Mouse (Mus musculus) layer of hippocampus, adult 18-20 months (tissue): ENCODE measurements around the gene Lypla2. TPM values are rescaled to one million over a fixed set of nuclear protein-coding genes. Genes with fewer than 3 reads are reported as not detected.
"Not testable (repeated sequence)": the region's sequence is repeated elsewhere in the genome, so short reads cannot be mapped to it uniquely, and the experiment has no call there.

ENCODE experiments used
- DNase-seq, 2 experiments: peaks; one replicate each; pipeline ENCODE4 v3.0.0; 2022; ENCODE audit warnings: low spot score in 2 of 2
- long read RNA-seq: library from polyadenylated mRNA; stranded (forward); transcript quantifications from one replicate; pipeline ENCODE4 v2.0.0, GENCODE M21; 2021
- total RNA-seq, 2 experiments: library from RNA; stranded (reverse); gene quantifications; 2 replicates each; pipeline ENCODE4 v1.2.3; 2021

Lypla2 gene
- 100 to 1,000 TPM in 1 of 2 experiments, 10 to 100 TPM in 1; 99.7 to 102 TPM for total RNA-seq
- long read RNA-seq, transcript Lypla2-203 (9 exons, 1,119 nt): minor isoform, 5 of 112 reads
- long read RNA-seq, transcript Lypla2-201 (10 exons, 1,626 nt): major isoform, 80 of 112 reads
- long read RNA-seq, partial matches to known transcripts: 4 of 112 reads
- long read RNA-seq, other reads (novel, unspliced or antisense): 23 of 112 reads

DNA sequence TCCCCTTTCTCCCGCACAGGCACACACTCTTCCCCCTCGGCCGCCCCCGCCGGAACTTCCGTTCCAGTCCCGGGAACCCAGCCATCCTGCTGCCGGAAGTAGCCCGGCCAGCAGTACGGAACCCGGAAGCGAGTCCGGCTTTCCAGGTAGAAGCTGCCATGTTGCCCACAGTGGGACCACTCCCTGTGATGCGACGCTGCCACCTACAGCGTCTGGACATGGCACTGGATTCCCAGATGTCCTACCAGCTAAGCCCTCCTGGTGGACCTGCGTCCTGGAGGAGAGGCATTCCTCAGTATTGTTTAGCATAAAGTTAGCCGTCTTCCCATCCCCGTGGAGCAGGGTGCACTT, at the start of gene Lypla2:
TSS of gene Lypla2 (minus strand) at position 71 of the 351 bp plus-strand sequence.
- DNase-seq: peak; percentile 89 to 91

DNA sequence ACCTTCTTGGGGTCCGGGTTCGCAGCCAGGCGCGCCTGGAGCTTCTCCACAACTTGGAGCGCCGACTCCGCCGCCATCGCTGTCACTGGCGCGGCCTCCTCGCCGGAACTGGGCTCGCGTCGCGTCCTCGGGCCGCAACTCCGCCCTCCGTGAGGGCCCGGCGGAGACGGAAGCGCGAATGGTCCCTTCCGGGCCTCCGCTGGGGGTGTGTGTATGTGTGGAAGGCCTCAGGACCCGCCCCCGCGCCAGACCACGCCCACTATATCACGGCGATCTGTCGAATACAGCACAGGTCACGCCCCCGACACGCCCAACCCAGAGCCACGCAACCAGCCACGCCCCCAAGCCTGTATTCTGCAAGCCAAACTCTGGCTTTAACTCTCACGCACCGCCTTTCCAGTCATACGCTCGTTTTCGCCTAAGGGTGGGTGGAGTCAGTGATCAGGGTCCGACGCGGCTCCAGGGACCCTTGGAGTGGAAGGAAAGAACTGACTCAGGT, 49.2 kb upstream of the Lypla2 start, which contains the start of gene Eloa:
TSS of gene Eloa (minus strand) at position 215 of the 499 bp plus-strand sequence.
- DNase-seq: peak; percentile 98 to 100

DNA sequence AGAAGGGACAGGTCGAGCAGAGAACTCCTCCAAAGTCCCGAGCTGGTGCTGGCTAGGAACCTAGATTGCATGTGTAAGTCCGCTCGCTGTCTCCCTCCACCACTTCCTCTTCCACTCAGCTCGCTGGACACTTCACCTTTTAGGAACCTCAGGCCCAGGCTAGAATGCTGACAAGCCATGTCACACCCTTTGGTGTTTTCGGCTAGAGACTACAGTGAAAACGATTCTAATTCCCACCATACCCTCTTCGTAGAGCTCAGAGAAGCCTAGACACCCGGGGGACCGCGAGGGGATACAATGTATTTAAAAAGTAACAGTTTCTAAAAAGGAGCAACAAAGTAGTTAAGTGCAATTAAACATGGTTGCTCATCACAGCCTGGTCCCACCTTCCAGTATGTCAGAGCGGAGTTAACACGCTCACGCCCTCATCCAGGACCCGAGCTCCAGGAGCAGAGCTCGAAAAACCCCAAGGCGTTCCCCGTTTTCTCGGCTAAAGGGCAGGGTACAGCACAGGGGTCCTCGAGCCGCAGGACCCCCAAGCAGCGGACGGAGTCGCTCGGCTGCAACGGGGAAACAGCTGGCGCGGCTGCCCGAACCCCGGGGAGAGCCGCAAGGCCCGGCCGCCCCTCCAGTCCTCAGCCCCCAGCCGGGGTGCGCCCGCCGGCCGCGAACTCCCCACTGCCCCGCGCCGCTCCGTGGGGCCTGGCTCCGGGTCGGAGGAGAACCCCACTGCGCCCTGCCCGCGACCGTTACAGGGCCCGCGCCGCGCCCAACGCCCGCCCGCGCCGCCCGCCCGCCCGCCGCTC, 48.5 kb upstream of the Lypla2 start:
- peak in 1 of 2 experiments; percentile 13 for DNase-seq

DNA sequence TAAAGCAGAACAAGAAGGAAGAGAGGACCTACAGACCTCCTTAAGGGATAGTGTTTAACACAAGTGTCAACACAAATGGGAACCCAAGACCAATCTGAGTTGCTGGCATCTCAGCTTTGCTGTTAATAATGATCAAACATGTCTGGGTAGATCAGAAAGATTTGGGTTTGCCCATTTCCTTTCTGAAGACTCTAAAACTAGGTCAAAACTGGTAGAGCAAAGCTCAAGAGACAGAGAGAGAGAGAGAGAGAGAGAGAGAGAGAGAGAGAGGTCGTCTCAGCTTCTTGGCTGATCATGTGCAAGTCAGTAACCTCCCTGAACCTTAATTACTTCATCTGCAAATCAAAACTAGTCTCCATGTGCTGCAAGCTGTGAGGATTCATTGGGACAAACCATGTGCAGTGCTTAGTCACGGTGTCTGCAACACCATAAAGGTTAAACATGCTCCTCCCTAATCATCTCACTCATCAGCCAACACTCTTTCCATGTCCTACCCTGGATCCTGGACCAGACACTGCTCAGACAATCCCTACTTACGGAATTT, 43.7 kb upstream of the Lypla2 start:
- no peak for DNase-seq

DNA sequence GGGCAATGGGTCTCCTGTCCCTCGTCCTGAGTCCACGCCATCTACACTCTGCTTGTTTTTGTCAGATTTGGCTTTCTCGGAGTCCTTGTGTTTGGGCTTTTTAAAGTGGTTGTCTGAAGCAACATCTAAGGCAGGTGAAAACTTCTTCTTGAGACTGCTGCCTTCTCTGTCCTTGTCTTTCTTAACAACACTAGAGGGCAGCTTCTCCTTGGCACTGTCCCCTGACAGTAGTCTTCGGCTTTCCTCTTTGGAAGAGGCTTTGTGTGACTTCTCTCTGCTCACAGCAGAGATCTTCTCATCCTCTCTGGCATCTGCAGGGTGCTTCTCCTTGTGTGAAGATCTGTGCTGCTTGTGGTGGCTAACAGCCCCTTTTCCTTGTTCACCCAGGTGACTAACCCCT, 38.2 kb upstream of the Lypla2 start:
- DNase-seq: no peak

DNA sequence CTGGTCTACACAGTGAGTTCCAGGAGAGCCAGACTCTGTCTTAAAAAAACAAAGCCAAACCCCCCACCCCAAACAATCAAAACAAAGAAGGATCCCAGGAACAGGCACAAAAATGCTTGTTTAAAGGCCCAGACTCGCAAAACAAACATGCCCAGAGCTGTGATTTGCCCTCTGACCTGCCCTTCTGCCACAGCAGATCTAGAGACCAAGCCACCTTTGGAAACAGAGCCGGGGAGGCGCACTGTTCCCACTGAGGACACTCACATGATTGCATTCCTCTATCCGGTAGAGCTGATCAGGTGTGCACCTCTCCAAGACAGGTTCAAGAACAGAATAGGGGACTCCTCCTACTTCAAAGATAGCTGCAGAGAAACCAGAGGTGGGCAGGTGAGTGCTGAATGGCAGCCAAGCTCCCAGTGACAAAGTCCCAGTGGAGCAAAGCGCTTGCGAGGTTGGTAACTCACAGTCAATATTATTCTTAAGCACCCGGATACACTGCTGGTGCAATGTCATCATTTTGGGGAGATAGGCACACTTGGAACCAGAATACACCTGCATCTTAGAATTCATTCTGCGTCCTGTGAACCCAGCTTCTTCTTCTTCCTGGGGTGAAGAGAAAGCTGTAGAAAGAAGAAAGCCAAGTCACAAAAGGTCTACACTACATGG, 36.5 kb upstream of the Lypla2 start:
- DNase-seq: no peak

DNA sequence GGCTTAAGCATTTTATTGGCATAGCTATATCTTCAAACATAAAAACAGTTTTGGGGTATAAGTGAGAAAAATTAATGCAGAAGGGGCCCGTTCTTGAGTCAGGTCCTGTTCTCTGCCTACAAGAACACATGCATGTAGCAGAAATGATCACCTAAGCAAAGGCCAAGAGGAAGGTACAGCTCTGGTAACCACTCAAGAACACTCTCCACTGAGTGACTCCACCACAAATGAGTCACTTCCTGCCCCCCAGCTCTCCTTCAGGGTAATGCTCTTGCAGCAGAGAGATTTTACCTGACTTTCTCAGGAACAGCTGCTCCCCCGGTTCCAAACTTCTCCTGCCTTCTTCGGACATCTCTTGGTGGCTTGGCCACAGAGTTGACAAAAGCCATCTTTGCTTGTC, 34.4 kb upstream of the Lypla2 start:
- no peak for DNase-seq

DNA sequence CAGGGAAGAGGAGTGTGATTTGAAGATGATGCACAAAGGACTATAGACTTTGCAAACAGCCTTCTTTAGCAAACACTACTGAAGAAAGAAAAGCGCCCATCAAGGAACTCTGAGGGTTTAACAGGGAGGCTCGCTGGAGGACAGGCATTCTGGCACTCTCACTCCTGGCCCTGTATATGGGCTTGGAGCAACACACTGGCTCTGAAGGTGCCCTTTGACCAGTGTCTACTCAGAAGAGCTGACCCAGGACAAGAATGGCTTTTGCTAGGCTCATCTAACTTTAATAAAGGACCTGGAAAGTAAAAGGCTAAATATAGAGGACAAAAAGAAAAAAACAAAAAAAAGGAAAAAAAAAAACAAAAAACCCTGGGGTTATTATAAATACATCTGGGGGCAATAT, 32.5 kb upstream of the Lypla2 start:
- DNase-seq: no peak

DNA sequence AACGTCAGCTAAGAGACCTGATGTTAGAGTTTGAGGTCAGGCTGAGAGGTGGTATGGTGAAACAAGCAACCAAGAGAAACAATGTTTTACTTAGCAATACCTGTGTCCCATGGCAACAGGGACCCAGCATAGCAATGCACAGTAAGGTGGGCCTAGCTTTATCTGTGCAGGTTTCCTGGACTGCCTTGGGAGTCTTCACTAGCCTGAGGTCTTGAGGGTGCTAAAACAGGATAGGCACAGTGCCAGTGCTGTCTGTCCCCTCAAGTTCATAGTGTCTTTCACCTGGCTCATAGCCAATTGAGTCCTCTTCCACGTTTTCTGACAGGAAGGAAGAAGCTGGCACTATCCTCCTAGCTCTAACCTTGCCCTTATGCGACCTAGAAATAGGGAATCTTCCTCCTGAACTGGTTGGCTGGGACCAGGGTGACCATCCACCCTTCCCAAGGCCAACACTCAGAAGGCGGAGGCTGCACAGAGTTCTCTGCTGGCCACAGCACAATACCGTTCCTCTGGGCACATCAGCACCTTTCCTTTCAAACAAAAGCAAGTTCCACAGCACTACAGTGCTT, 31.8 kb upstream of the Lypla2 start:
- DNase-seq: no peak

DNA sequence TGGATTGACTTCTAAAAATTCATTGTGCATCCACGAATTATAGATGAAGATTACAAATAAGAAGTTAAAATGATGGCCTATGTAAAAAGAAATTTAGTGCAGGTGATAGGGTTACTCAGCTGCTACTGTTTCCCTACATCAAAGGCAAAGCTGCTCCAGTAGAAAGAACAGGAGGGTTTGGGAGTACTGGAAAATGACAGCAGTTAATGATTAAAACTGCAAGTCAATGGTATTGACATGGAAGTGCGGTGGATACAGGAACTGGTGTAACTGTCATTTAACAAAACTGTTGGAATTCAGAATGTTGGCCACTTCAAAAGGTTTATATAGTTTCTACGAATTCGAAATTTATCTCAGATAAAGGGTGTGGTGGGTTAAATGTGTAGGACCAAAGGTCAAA, 22.7 kb upstream of the Lypla2 start:
- DNase-seq: no peak

DNA sequence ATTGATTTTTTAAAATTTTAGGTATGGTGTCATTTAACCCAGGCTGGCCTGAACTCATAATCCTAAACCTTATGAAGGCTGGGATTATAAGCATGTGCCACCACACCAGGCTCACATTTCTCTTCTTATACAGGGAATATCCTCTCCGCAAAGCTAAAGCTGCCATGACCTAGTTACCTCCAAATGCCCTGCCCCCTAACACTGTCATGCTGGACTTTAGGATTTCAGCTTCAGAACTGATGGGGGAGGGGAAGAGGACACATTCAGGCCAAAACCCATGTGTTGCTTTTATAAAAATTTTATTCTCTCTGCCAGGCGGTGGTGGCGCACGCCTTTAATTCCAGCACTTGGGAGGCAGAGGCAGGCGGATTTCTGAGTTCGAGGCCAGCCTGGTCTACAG, 21.5 kb upstream of the Lypla2 start:
- no peak for DNase-seq

DNA sequence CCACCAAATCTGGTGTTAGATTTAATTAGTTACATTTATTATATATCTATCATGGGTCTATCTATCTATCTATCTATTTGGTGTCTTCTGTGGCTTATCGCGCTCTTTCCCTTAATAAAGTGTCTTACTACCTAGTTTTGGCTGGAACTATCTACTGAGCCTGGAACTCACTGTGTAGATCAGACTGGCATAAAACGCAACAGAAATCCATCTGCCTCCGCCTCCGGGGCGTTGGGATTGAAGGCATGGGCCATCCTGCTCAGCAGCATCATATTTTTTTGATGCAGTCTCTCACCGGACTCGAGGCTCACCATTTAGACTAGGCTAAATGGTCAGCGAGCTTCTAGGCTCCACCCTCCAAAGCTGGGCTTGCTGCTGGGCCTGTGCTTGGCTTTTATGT, 15.3 kb upstream of the Lypla2 start:
- peak in 1 of 2 experiments; percentile 59 for DNase-seq

DNA sequence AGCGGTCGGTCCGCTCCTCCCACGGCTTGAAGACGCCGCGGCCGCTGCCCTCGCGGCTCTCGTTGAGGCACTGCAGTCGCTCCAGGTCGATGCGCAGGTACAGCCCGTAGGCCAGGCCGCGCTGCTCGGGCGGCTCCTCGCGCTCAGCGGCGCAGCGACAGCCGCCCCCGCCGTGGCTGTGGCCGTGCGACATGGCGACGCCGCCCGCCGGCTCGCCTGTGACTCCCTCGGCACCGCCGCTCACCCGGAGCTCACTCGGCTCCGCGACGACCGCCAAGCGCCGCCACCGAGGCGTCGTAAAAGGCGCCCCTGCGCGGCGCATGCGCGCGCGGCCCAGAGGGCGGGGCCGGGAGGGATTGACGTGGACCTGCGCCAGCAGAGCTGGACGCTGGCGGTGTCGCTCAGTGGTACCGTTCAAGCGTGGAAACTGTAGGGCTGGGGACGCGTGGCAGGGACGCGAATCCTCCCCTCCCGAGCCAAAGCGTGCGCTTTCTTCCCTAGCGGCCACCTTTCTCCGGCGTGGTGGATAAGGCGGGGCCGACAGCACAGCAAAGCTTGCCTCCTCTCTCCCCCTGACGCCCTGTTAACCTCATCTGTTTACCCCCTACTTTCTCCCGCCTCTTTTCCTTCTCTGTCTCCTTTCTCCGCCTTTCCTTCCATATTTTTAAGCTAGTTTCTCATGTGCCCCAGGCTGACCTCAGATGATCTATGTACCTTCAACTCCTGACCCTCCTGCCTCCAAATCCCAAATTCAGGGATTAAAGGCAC, 14.7 kb upstream of the Lypla2 start, which contains the start of gene Pithd1:
TSS of gene Pithd1 (minus strand) at position 322 of the 768 bp plus-strand sequence.
- DNase-seq: peak; percentile 88 to 94

DNA sequence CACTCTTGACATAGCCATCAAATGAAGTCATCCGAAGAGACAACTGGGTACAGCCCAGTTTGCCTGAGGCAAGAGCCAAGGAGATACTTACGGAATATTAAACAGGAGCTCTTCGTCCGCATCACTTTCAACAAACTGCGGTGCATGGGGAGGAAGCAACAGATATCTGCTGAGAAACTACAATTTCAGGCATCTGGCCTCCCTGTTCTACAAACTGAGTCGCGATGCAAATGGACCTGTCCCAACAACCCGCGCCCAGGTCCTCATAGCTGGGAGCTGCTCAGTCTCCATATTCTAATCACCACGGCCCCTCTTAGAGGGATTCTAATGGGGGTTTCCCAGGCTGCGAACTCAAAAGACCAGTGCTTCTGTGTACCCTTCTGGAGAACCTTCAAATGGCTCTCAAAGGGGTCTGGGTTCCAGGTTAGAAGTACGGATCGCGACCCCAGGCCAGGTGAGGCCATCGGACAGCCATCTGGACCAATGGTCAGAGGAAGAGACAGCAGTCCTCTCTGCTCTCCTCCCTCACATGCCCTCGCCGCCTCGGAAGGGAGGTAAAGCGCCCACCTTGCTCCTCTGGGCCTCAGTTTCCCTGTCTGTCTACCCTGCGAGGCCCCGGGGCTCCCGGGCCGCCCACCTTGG, 14.0 kb upstream of the Lypla2 start:
- DNase-seq: no peak

DNA sequence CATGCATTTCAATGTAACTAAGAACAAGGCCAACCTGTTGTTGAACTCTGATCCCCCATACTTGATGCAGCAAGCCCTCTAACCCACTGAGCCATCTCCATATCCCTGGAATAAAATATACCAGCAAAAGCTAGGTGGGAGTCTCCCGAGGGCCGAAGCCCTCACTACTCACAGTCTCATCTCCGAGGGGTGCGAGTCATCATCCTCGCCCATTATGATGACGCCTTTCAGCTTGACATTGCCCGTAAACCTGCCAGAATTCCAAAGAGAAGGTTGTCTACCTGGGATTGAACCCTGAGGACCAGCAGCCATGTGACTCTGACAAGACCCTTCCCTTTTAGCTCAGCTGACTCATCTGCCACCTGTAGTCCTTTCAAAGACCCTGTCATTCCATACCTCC, 13.3 kb upstream of the Lypla2 start:
- no peak for DNase-seq

DNA sequence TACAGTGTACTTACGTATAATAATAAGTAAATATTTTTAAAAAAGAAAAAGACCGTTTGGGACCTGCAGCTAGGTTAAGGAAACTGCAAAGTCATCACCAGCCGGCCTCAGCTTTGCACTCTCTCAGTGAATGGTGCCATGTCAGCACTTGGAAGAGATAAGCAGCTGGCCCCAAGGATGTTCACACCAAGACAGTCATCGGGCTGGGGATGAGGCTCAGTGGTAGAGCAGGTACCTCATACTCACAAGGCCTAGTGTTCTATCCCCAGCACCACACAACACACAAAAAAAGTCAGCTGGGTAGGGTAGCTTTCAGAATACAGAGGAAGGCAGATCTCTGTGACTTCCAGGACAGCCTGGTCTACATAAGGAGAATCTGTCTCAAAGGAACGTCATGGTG, 12.8 kb upstream of the Lypla2 start:
- no peak for DNase-seq

DNA sequence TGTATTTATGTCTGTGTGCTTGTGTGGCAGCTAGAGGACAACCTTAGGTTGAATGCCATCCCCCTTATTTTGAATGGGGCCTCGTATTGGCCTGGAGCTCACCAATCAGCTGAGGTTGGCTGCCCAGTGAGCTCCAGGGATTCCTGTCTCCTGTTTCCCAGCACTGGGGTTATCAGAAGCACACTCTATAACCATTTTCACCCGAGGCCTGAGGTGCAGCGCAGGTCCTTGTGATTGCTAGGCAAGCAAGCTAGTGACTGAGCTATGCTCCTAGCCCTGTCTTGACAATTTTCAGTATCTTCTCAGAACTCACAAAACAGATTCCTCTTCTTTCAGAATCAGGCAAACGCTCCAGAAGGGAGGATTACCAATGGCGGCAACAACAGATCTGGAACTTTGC, 12.1 kb upstream of the Lypla2 start:
- no peak for DNase-seq

DNA sequence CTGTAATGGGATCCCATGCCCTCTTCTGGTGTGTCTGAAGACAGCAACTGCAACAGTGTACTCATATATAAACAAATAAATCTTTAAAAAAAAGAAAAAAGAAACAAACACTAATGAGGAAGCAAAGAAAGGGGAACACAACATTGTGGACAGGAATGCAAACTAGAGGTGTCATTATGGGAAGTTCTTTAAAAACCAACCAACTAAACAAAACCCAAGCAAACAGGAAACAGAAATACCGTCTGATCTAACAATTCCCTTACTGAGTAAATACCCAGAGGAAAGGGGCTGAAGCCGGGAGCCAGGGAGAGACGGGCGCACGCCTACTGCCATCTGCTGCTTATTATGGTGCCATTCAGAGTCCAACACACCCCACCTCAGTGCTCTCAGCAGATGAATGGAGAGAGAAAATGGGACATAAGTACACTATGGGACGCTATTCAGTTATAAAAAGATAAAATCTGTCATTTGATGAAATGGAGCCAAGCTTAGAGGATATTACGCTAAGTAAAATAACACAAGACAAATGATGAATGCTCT, 9.2 kb upstream of the Lypla2 start:
- DNase-seq: peak; percentile 81 to 95

DNA sequence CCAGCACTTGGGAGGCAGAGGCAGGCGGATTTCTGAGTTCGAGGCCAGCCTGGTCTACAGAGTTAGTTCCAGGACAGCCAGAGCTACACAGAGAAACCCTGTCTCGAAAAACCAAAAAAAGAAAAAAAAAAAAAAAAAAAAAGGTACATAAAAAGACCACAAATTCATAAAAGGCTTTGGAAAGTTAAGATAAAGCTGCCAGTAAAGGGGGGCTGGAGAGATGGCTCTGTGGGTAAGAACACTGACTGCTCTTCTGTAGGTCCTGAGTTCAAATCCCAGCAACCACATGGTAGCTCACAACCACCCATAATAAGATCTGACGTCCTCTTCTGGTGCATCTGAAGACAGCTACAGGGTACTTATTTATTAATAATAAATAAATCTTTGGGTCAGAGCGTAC, 7.8 kb upstream of the Lypla2 start:
- DNase-seq: not testable (repeated sequence)

DNA sequence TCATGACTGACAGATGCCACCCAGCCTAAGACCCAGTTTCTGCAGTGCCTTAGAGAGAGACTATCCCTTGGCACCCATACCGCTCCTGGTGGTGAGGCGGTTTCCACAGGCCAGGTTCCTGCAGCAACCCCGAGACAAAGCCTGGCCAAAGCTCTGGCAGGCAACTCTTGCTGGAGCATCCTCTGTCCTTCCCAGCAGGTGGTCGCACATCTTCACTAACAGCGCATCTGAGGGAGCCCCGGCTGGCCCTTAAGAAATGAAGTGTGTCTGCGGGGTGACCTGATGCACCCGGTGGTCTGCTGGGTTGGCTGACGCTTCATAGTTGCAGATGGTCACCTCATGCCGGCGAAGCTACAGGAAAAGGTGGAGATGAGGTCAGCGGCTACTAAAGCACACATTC, 3.7 kb upstream of the Lypla2 start:
- no peak for DNase-seq
